Mouse (Mus musculus) cerebellum, adult (tissue): ENCODE results near the gene Klhdc9.

Source experiments
- ATAC-seq: cut with Nextera tagmentation; 2 replicates; pipeline ENCODE4 v1.9.2; 2017; ENCODE audit warnings: mild to moderate bottlenecking, moderate library complexity, mixed read lengths; ENCODE audit not compliant: insufficient number of reproducible peaks, low FRiP score, low TSS enrichment

Gene Klhdc9

GRCm38 (mm10) chr1:171360656-171361055, at the start of gene Klhdc9:
Klhdc9 (minus strand) TSS chr1:171360798.
- peak; percentile 89 for ATAC-seq

GRCm38 (mm10) chr1:171410231-171410630, 49.6 kb upstream of the Klhdc9 start:
- no peak for ATAC-seq

- ATAC-seq: no peak
These were observed 46.7 kb upstream of the Klhdc9 start for GRCm38 (mm10) chr1:171407263-171407662.

- no peak for ATAC-seq
These were observed 42.4 kb upstream of the Klhdc9 start for GRCm38 (mm10) chr1:171402991-171403390.

GRCm38 (mm10) chr1:171401821-171402220, 41.2 kb upstream of the Klhdc9 start:
- ATAC-seq: no peak

GRCm38 (mm10) chr1:171390101-171390500, 29.5 kb upstream of the Klhdc9 start:
- no peak for ATAC-seq

- ATAC-seq: no peak
These were observed 27.9 kb upstream of the Klhdc9 start, which contains the start of gene Arhgap30 for GRCm38 (mm10) chr1:171388376-171389102. Arhgap30 (plus strand) TSS chr1:171388954.

- no peak for ATAC-seq
These were observed 26.5 kb upstream of the Klhdc9 start for GRCm38 (mm10) chr1:171387099-171387498.

- ATAC-seq: no peak
These were observed 24.6 kb upstream of the Klhdc9 start for GRCm38 (mm10) chr1:171385171-171385570.

GRCm38 (mm10) chr1:171384361-171384760, 23.8 kb upstream of the Klhdc9 start:
- no peak for ATAC-seq

- ATAC-seq: no peak
These were observed 21.6 kb upstream of the Klhdc9 start for GRCm38 (mm10) chr1:171382096-171382620.

GRCm38 (mm10) chr1:171379935-171380599, 19.5 kb upstream of the Klhdc9 start:
- ATAC-seq: peak; percentile 84

GRCm38 (mm10) chr1:171378298-171378697, 17.7 kb upstream of the Klhdc9 start:
- peak; percentile 62 for ATAC-seq

- no peak for ATAC-seq
These were observed 15.1 kb upstream of the Klhdc9 start for GRCm38 (mm10) chr1:171375646-171376097.

- no peak for ATAC-seq
These were observed 13.3 kb upstream of the Klhdc9 start for GRCm38 (mm10) chr1:171373946-171374345.

GRCm38 (mm10) chr1:171372880-171373279, 12.3 kb upstream of the Klhdc9 start:
- no peak for ATAC-seq

GRCm38 (mm10) chr1:171369845-171370556, 9.4 kb upstream of the Klhdc9 start, which contains the start of gene Nectin4:
Nectin4 (plus strand) TSS chr1:171370099.
- no peak for ATAC-seq

- ATAC-seq: no peak
These were observed 5.3 kb upstream of the Klhdc9 start for GRCm38 (mm10) chr1:171365934-171366333.

GRCm38 (mm10) chr1:171361106-171362103, 807 bp upstream of the Klhdc9 start:
- ATAC-seq: peak; percentile 71
